Mouse (Mus musculus): Measurements from ENCODE around the gene Hoxc5. TPM values are rescaled to one million over a fixed set of nuclear protein-coding genes. Genes with fewer than 3 reads are reported as not detected.

Gene Hoxc5
- total and polyA plus RNA-seq, 2 experiments from 2014 or later, result 0.15 TPM; not detected in 1

- no peaks in the 10 kb centered on the region for H3K4me1 ChIP-seq (ENCODE audit: control insufficient read depth, insufficient read depth)
- no peaks in the 10 kb centered on the region for H3K9me3 ChIP-seq (replicated peaks; ENCODE audit: control insufficient read depth, low read length)
- DNase-seq (ENCODE audit: low spot score), result no peak
- H3K4me3 ChIP-seq (ENCODE audit: low read depth, low read length), result no peak overlapping the region
- WGBS, result 18% methylated on average over 2 of the region's 2 CpGs
- no peaks in the 10 kb centered on the region for H3K36me3 ChIP-seq (replicated peaks; ENCODE audit: control insufficient read depth, insufficient read depth, low read length)
- no peak overlapping the region for H3K4me2 ChIP-seq (ENCODE audit: low read depth, low read length)
- ATAC-seq (ENCODE audit: insufficient read depth, low read depth), result no peak
- peaks cover 96% of the 10 kb centered on the region for H3K27me3 ChIP-seq (ENCODE audit: control insufficient read depth, insufficient read depth, low read length)
- no peak overlapping the region for H3K27ac ChIP-seq (ENCODE audit: low read depth)
- no peak overlapping the region for H3K9ac ChIP-seq (replicated peaks; ENCODE audit: low read depth, low read length)
- TF ChIP-seq EP300 (IDR thresholded peaks at IDR 0.05; ENCODE audit: low read depth) (no peak), CTCF (IDR thresholded peaks at IDR 0.05; ENCODE audit: low read depth) (no peak)
Observed at GRCm38 (mm10) chr15:103061988-103062387, 94.7 kb downstream of the Hoxc5 start.

- H3K4me3 ChIP-seq (ENCODE audit: low read depth, low read length), result no peak overlapping the region
- no peak overlapping the region for H3K27ac ChIP-seq (ENCODE audit: low read depth)
- WGBS, result 37% methylated on average over 7 of the region's 7 CpGs
- H3K9ac ChIP-seq (replicated peaks; ENCODE audit: low read depth, low read length), result no peak overlapping the region
- ATAC-seq (ENCODE audit: insufficient read depth, low read depth), result no peak
- no peaks in the 10 kb centered on the region for H3K9me3 ChIP-seq (replicated peaks; ENCODE audit: control insufficient read depth, low read length)
- peaks cover 97% of the 10 kb centered on the region for H3K27me3 ChIP-seq (ENCODE audit: control insufficient read depth, insufficient read depth, low read length)
- H3K4me2 ChIP-seq (ENCODE audit: low read depth, low read length), result no peak overlapping the region
- DNase-seq (ENCODE audit: low spot score), result no peak
- H3K36me3 ChIP-seq (replicated peaks; ENCODE audit: control insufficient read depth, insufficient read depth, low read length), result no peaks in the 10 kb centered on the region
- H3K4me1 ChIP-seq (ENCODE audit: control insufficient read depth, insufficient read depth), result no peaks in the 10 kb centered on the region
- TF ChIP-seq EP300 (IDR thresholded peaks at IDR 0.05; ENCODE audit: low read depth), result no peak
- TF ChIP-seq CTCF (IDR thresholded peaks at IDR 0.05; ENCODE audit: low read depth), result no peak
Observed at GRCm38 (mm10) chr15:103065642-103066041, 98.4 kb downstream of the Hoxc5 start.

MicroRNAs within 50 kb of the gene (microRNA counts, 519-probe panel; counts per million panel counts)
- microRNA mmu-miR-615-3p, result not detected
- microRNA mmu-miR-615-5p, result not detected

Small RNA genes lying within 50 kb of the gene (microRNA-seq; reads per million reads assigned to microRNA genes)
- 0.71 reads per million for gene Mir196a-2
- 4.6 reads per million, percentile 20 among the genes with 10 or more reads in this experiment for gene Mir615

Other genes with a start within 250 kb of the Hoxc5 start
- gene Calcoco1, start 245.3 kb upstream of the Hoxc5 start, total RNA-seq (2014; rRNA removed; ENCODE audit: low replicate concordance), result 85.9 and 89.5 TPM in 2 replicates
- 80.7 and 82.9 TPM in 2 replicates for gene Calcoco1, start 245.3 kb upstream of the Hoxc5 start, polyA plus RNA-seq (2015; fragmentation: Nextera tagmentation; extraction: Ambion mirVana)
- gene Hoxc13, start 46.3 kb upstream of the Hoxc5 start, total RNA-seq (2014; rRNA removed; ENCODE audit: low replicate concordance), result not detected in 2 replicates
- gene Hoxc13, start 46.3 kb upstream of the Hoxc5 start, polyA plus RNA-seq (2015; fragmentation: Nextera tagmentation; extraction: Ambion mirVana), result not detected in 2 replicates
- gene Hoxc12, start 30.7 kb upstream of the Hoxc5 start, total RNA-seq (2014; rRNA removed; ENCODE audit: low replicate concordance), result not detected in 2 replicates
- gene Hoxc12, start 30.7 kb upstream of the Hoxc5 start, polyA plus RNA-seq (2015; fragmentation: Nextera tagmentation; extraction: Ambion mirVana), result not detected in 2 replicates
- not detected in 2 replicates for gene Hoxc11, start 13.0 kb upstream of the Hoxc5 start, total RNA-seq (2014; rRNA removed; ENCODE audit: low replicate concordance)
- not detected in 2 replicates for gene Hoxc11, start 13.0 kb upstream of the Hoxc5 start, polyA plus RNA-seq (2015; fragmentation: Nextera tagmentation; extraction: Ambion mirVana)
- not detected in 2 replicates for gene Hoxc10, start 647 bp upstream of the Hoxc5 start, total RNA-seq (2014; rRNA removed; ENCODE audit: low replicate concordance)
- gene Hoxc10, start 647 bp upstream of the Hoxc5 start, polyA plus RNA-seq (2015; fragmentation: Nextera tagmentation; extraction: Ambion mirVana), result not detected in 2 replicates
- not detected in 2 replicates for gene Hoxc9, start 9.0 kb downstream of the Hoxc5 start, total RNA-seq (2014; rRNA removed; ENCODE audit: low replicate concordance)
- gene Hoxc9, start 9.0 kb downstream of the Hoxc5 start, polyA plus RNA-seq (2015; fragmentation: Nextera tagmentation; extraction: Ambion mirVana), result not detected in 2 replicates
- not detected in 2 replicates for gene Hoxc8, start 23.2 kb downstream of the Hoxc5 start, total RNA-seq (2014; rRNA removed; ENCODE audit: low replicate concordance)
- not detected in 2 replicates for gene Hoxc8, start 23.2 kb downstream of the Hoxc5 start, polyA plus RNA-seq (2015; fragmentation: Nextera tagmentation; extraction: Ambion mirVana)
- gene Hoxc6, start 30.8 kb downstream of the Hoxc5 start, total RNA-seq (2014; rRNA removed; ENCODE audit: low replicate concordance), result not detected in 2 replicates
- 0.12 TPM in 1 of 2 replicates, not detected in the other for gene Hoxc6, start 30.8 kb downstream of the Hoxc5 start, polyA plus RNA-seq (2015; fragmentation: Nextera tagmentation; extraction: Ambion mirVana)
- gene Hoxc4, start 51.5 kb downstream of the Hoxc5 start, total RNA-seq (2014; rRNA removed; ENCODE audit: low replicate concordance), result not detected in 2 replicates
- 0.16 TPM in 1 of 2 replicates, not detected in the other for gene Hoxc4, start 51.5 kb downstream of the Hoxc5 start, polyA plus RNA-seq (2015; fragmentation: Nextera tagmentation; extraction: Ambion mirVana)
- 15.7 and 18.2 TPM in 2 replicates for gene Smug1, start 199.6 kb downstream of the Hoxc5 start, total RNA-seq (2014; rRNA removed; ENCODE audit: low replicate concordance)
- 10.0 and 10.1 TPM in 2 replicates for gene Smug1, start 199.6 kb downstream of the Hoxc5 start, polyA plus RNA-seq (2015; fragmentation: Nextera tagmentation; extraction: Ambion mirVana)

Measured in heart, postnatal 0 days (tissue).